Mouse (Mus musculus): ENCODE data around the gene Rgs1.

Rgs1 gene

DNA sequence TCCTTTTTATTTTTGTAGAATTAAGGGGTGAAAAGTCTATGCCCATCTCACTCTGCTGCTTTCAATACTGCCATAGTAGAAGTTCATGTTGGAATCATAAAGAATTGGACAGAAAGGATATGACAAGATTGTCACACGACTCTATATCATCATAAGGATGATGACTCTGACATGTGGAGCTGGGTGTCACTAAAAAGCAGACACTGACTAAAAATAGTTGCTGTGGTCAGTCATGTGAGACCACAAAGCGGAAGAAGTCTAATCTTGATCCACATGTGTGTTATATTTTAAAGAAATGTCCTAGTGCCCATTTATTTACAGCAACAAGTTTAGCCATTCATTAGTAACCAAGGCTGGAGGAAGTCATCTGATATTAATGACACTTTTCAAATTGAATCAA lies 48.5 kb downstream of the Rgs1 start:
- ATAC-seq (ENCODE audit: insufficient number of reproducible peaks, low FRiP score, low TSS enrichment), result no peak

GRCm38 (mm10) chr1:144199538-144199937 lies 49.5 kb downstream of the Rgs1 start:
- no peak for ATAC-seq (ENCODE audit: insufficient number of reproducible peaks, low FRiP score, low TSS enrichment)

GRCm38 (mm10) chr1:144197684-144198083 lies 51.4 kb downstream of the Rgs1 start:
- ATAC-seq (ENCODE audit: insufficient number of reproducible peaks, low FRiP score, low TSS enrichment), result peak; percentile 31; the same call in 1 of the 2 replicates
